Mouse (Mus musculus): ENCODE data around the gene Plk1. TPM values are rescaled to one million over a fixed set of nuclear protein-coding genes. Genes with fewer than 3 reads are reported as not detected.
A peak's percentile ranks its signal among the peaks of the same experiment; 100 is the strongest.

Gene Plk1
- total RNA-seq (2021) (under 1 TPM; 0.50 to 0.59 TPM), polyA plus RNA-seq (2012; rRNA removed) (0.68 and 0.85 TPM in 2 replicates)
- long read RNA-seq, result 0 reads

- H3K9ac ChIP-seq (ENCODE audit: low read depth, low read length), result peak within 1 kb of the TSS; percentile 47
- peak within 1 kb of the TSS; percentile 43 for H3K27ac ChIP-seq
- H3K4me3 ChIP-seq, result peak within 1 kb of the TSS; percentile 64
- H3K4me1 ChIP-seq (ENCODE audit: control insufficient read depth, insufficient read depth, low read length), result no peaks in the 10 kb centered on the region
- intact Hi-C loops (cut with DNase I), result loop anchor here (2.0 kb wide), 1 partner anchor 24 kb away; no protein-coding TSS in a partner anchor
- no peaks in the 10 kb centered on the region for H3K36me3 ChIP-seq (ENCODE audit: control insufficient read depth, insufficient read depth, low read length)
- under 1% methylated on average over 63 of the region's 63 CpGs for WGBS
- DNase-seq, result peak; percentile 82 to 83
- TF ChIP-seq EP300 (IDR thresholded peaks at IDR 0.05; ENCODE audit: insufficient read depth, low read depth, low read length), result no peak
- TF ChIP-seq CTCF (IDR thresholded peaks at IDR 0.05), result 0 out of 2 replicates have a peak, but pooled peaks have one; percentile 17
- no peaks in the 10 kb centered on the region for H3K27me3 ChIP-seq (ENCODE audit: control insufficient read depth, insufficient read depth, low read length)
- no peaks in the 10 kb centered on the region for H3K79me2 ChIP-seq (replicated peaks; ENCODE audit: control insufficient read depth, insufficient read depth, low read length)
Observed at GRCm38 (mm10) chr7:122158915-122159902, at the start of gene Plk1. Gene Plk1, plus strand, starts transcription at chr7:122159439.

- 77% methylated on average over 4 of the region's 4 CpGs for WGBS
- TF ChIP-seq EP300 (IDR thresholded peaks at IDR 0.05; ENCODE audit: insufficient read depth, low read depth, low read length), result no peak
- Histone ChIP-seq H3K27ac (no peak overlapping the region), H3K79me2 (replicated peaks; ENCODE audit: control insufficient read depth, insufficient read depth, low read length) (no peaks in the 10 kb centered on the region), H3K36me3 (ENCODE audit: control insufficient read depth, insufficient read depth, low read length) (no peaks in the 10 kb centered on the region), H3K4me3 (no peak overlapping the region), H3K27me3 (ENCODE audit: control insufficient read depth, insufficient read depth, low read length) (no peaks in the 10 kb centered on the region), H3K9ac (ENCODE audit: low read depth, low read length) (no peak overlapping the region), H3K4me1 (ENCODE audit: control insufficient read depth, insufficient read depth, low read length) (no peaks in the 10 kb centered on the region)
- no peak for DNase-seq
- intact Hi-C loops (cut with DNase I), result no loop called here
Observed at GRCm38 (mm10) chr7:122123518-122123917, 35.7 kb upstream of the Plk1 start.

- Histone ChIP-seq H3K79me2 (replicated peaks; ENCODE audit: control insufficient read depth, insufficient read depth, low read length) (no peaks in the 10 kb centered on the region), H3K4me1 (ENCODE audit: control insufficient read depth, insufficient read depth, low read length) (no peaks in the 10 kb centered on the region), H3K4me3 (no peak overlapping the region), H3K9ac (ENCODE audit: low read depth, low read length) (no peak overlapping the region), H3K27me3 (ENCODE audit: control insufficient read depth, insufficient read depth, low read length) (no peaks in the 10 kb centered on the region), H3K27ac (no peak overlapping the region), H3K36me3 (ENCODE audit: control insufficient read depth, insufficient read depth, low read length) (no peaks in the 10 kb centered on the region)
- no peak for DNase-seq
- intact Hi-C loops (cut with DNase I), result no loop called here
- TF ChIP-seq EP300 (IDR thresholded peaks at IDR 0.05; ENCODE audit: insufficient read depth, low read depth, low read length), result no peak
- TF ChIP-seq CTCF (IDR thresholded peaks at IDR 0.05), result no peak
- TF ChIP-seq POLR2A (IDR thresholded peaks at IDR 0.05; ENCODE audit: insufficient read depth, low read depth, low read length), result no peak
- WGBS, result 80% methylated on average over 8 of the region's 8 CpGs
Observed at GRCm38 (mm10) chr7:122125636-122126035, 33.6 kb upstream of the Plk1 start.

- Histone ChIP-seq H3K27ac (no peak overlapping the region), H3K36me3 (ENCODE audit: control insufficient read depth, insufficient read depth, low read length) (no peaks in the 10 kb centered on the region)
- 90% methylated on average over 11 of the region's 11 CpGs for WGBS
Observed at GRCm38 (mm10) chr7:122126946-122127345, 32.3 kb upstream of the Plk1 start.

GRCm38 (mm10) chr7:122131834-122132233 is 27.4 kb upstream of the Plk1 start:
- no peak overlapping the region for H3K9ac ChIP-seq (ENCODE audit: low read depth, low read length)
- no peaks in the 10 kb centered on the region for H3K4me1 ChIP-seq (ENCODE audit: control insufficient read depth, insufficient read depth, low read length)
- no peak overlapping the region for H3K4me3 ChIP-seq
- TF ChIP-seq POLR2A (IDR thresholded peaks at IDR 0.05; ENCODE audit: insufficient read depth, low read depth, low read length) (no peak), CTCF (IDR thresholded peaks at IDR 0.05) (no peak), EP300 (IDR thresholded peaks at IDR 0.05; ENCODE audit: insufficient read depth, low read depth, low read length) (no peak)
- H3K27me3 ChIP-seq (ENCODE audit: control insufficient read depth, insufficient read depth, low read length), result no peaks in the 10 kb centered on the region
- H3K79me2 ChIP-seq (replicated peaks; ENCODE audit: control insufficient read depth, insufficient read depth, low read length), result no peaks in the 10 kb centered on the region
- no peak overlapping the region for H3K27ac ChIP-seq
- intact Hi-C loops (cut with DNase I), result loop anchor here (2.0 kb wide), 3 partner anchors 29 to 151 kb away; partner anchors contain the start of genes Cog7, Ears2 and Ubfd1
- H3K36me3 ChIP-seq (ENCODE audit: control insufficient read depth, insufficient read depth, low read length), result peaks cover 12% of the 10 kb centered on the region; the same call in 1 of the 2 replicates
- DNase-seq, result no peak

More at GRCm38 (mm10) chr7:122126946-122127345, 32.3 kb upstream of the Plk1 start:
- Histone ChIP-seq H3K27me3 (ENCODE audit: control insufficient read depth, insufficient read depth, low read length) (no peaks in the 10 kb centered on the region), H3K4me1 (ENCODE audit: control insufficient read depth, insufficient read depth, low read length) (no peaks in the 10 kb centered on the region), H3K4me3 (no peak overlapping the region), H3K9ac (ENCODE audit: low read depth, low read length) (no peak overlapping the region), H3K79me2 (replicated peaks; ENCODE audit: control insufficient read depth, insufficient read depth, low read length) (no peaks in the 10 kb centered on the region)
- no peak for DNase-seq
- intact Hi-C loops (cut with DNase I), result no loop called here
- TF ChIP-seq EP300 (IDR thresholded peaks at IDR 0.05; ENCODE audit: insufficient read depth, low read depth, low read length), result no peak
- no peak for TF ChIP-seq CTCF (IDR thresholded peaks at IDR 0.05)
- no peak for TF ChIP-seq POLR2A (IDR thresholded peaks at IDR 0.05; ENCODE audit: insufficient read depth, low read depth, low read length)

Measured in heart, adult 2 months (tissue).